Mouse (Mus musculus) hindbrain, embryonic 14.5 days (tissue): ENCODE results near the gene 2210016L21Rik. TPM values are rescaled to one million over a fixed set of nuclear protein-coding genes. Genes with fewer than 3 reads are reported as not detected.

Experiments
- ATAC-seq: fragments of 200-750 bp; cut with Nextera tagmentation; 2 replicates; pipeline ENCODE4 v1.8.0; 2017; ENCODE audit warnings: moderate number of reproducible peaks, mild to moderate bottlenecking, moderate TSS enrichment, moderate library complexity; ENCODE audit not compliant: low FRiP score
- DNase-seq: peaks from one replicate; pipeline ENCODE4 v3.0.0-alpha.2; 2015; ENCODE audit warnings: low spot score
- H3K27ac ChIP-seq: fragments of 300-500 bp; sonication (generic); 2 replicates; pipeline ENCODE4 v1.5.1; 2014; ENCODE audit warnings: mild to moderate bottlenecking, moderate library complexity
- H3K27me3 ChIP-seq: fragments of 300-500 bp; sonication (generic); 2 replicates; pipeline ENCODE4 v1.6.1; 2014; ENCODE audit warnings: mild to moderate bottlenecking, low read length, mixed read lengths; ENCODE audit not compliant: control insufficient read depth, insufficient read depth
- H3K36me3 ChIP-seq: fragments of 300-500 bp; sonication (generic); replicated peaks from 2 replicates; pipeline ENCODE4 v1.6.1; 2014; ENCODE audit not compliant: control insufficient read depth, insufficient read depth
- H3K4me1 ChIP-seq: fragments of 300-500 bp; sonication (generic); replicated peaks from 2 replicates; pipeline ENCODE4 v1.6.1; 2014; ENCODE audit warnings: antibody characterized with exemption, low read length, mixed read lengths; ENCODE audit not compliant: control insufficient read depth, insufficient read depth
- H3K4me2 ChIP-seq: fragments of 300-500 bp; sonication (generic); replicated peaks from 2 replicates; pipeline ENCODE4 v1.6.1; 2014; ENCODE audit warnings: mild to moderate bottlenecking, moderate library complexity
- H3K4me3 ChIP-seq: fragments of 300-500 bp; sonication (generic); replicated peaks from 2 replicates; pipeline ENCODE4 v1.5.1; 2014; ENCODE audit warnings: mild to moderate bottlenecking, low read length
- H3K9ac ChIP-seq: fragments of 300-500 bp; sonication (generic); 2 replicates; pipeline ENCODE4 v1.6.1; 2014
- H3K9me3 ChIP-seq: fragments of 300-500 bp; sonication (generic); 2 replicates; pipeline ENCODE4 v1.6.1; 2016; ENCODE audit warnings: low read length; ENCODE audit not compliant: control insufficient read depth
- WGBS: fragments of 180-500 bp; shearing (Covaris S2); extraction: QIAGEN DNeasy Blood & Tissue Kit; methylation state at CpG from one replicate; pipeline ENCODE4 v1.1.7; 2014; 5-methylcytosine and 5-hydroxymethylcytosine counted together
- polyA plus RNA-seq: library from polyadenylated mRNA; unstranded; fragments of >200 nt; fragmentation: Nextera tagmentation; extraction: Ambion mirVana; gene quantifications from 2 replicates; pipeline ENCODE4 v1.2.1, GENCODE M21; 2014

The 2210016L21Rik gene
- polyA plus RNA-seq, 1 experiment from 2014 or later, result 135 TPM

DNA sequence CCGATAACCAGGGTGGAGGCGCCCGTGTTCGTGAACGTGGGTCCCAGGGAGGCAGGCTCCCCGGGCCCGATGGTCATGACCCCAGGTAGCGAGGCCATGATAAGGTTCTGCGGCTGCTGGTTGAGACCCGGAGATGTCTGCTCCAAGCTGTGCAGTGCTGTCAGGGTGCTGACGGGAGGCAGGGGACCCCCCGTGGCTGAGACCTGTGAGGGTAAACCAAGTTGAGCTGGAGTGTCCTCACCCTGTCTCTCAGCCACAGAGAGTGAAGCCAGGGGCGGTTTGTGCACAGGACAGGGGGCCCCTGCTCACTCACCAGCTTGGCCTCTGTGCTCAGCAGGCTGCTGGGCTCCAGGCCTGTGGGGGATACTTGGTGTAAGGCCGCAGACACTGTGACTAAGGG, 11.4 kb downstream of the 2210016L21Rik start:
- Histone ChIP-seq H3K9ac (no peak overlapping the region), H3K27ac (no peak overlapping the region), H3K36me3 (peaks cover 20% of the 10 kb centered on the region), H3K4me2 (no peak overlapping the region), H3K4me1 (no peaks in the 10 kb centered on the region), H3K27me3 (no peaks in the 10 kb centered on the region), H3K4me3 (no peak overlapping the region), H3K9me3 (no peaks in the 10 kb centered on the region)
- no peak for ATAC-seq
- no peak for DNase-seq
- 90% methylated on average over 14 of the region's 14 CpGs for WGBS

DNA sequence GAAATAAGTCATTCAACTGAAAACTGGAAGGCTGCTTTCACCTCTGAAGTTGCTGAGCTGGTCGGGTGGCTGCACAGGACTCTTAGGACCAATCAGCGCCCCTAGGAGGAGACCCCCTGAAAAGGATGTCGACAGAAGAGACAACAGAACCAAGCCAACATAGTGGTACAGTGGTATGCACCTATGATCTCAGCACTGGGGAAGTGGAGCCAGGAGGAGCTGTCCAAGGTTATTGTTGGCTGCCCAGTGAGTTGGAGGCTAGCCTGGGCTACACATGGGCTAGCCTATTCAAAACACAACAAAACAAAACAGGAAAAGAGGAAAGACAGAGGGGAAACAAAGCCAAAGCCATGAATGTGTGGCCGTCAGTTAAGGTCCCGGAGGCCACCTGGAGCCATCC, 16.1 kb downstream of the 2210016L21Rik start:
- Histone ChIP-seq H3K4me1 (no peaks in the 10 kb centered on the region), H3K27me3 (no peaks in the 10 kb centered on the region), H3K9me3 (no peaks in the 10 kb centered on the region), H3K4me3 (no peak overlapping the region), H3K9ac (no peak overlapping the region), H3K36me3 (no peaks in the 10 kb centered on the region), H3K27ac (no peak overlapping the region), H3K4me2 (no peak overlapping the region)
- ATAC-seq (no peak), DNase-seq (no peak)
- 86% methylated on average over 5 of the region's 5 CpGs for WGBS

DNA sequence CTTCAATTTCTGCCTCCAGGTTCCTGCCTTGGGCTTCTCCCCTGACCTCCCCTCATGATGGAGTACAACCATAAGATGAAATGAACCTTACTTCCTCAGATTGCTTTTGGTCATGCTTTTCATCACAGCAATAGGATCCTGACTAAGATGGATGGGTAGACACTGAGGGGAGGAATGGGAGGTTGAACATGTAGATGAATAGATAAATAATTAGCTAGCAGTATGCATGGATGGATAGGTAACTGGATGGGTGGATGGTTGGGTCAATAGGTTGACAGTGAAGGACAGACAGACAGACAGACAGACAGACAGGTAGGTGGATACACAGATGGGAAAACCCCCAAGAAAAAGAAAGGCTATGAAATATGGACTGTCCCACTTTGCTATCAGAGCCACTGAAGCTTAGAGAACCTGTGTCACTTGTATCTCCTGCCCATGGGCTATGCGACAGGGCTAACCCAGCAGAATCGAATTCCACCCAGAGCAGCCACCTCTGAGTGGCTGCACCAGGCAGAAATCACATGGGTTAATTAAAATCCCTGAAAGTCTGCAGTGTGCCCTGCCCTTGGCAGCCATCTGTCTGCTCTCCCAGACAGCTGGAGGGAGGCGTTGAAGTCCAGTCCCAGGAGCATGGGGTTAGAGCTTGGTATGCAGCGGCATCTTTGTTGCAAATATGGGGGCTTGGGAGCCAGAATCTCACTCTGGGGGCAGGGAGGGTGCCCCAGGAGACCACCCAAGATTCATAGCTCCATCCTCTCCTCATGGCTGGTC, 19.8 kb downstream of the 2210016L21Rik start:
- ATAC-seq (no peak), DNase-seq (no peak)
- no peak overlapping the region for H3K4me2 ChIP-seq
- no peaks in the 10 kb centered on the region for H3K36me3 ChIP-seq
- H3K27ac ChIP-seq, result no peak overlapping the region
- WGBS, result 30% methylated on average over 4 of the region's 4 CpGs
- H3K9me3 ChIP-seq, result no peaks in the 10 kb centered on the region
- no peak overlapping the region for H3K9ac ChIP-seq
- no peak overlapping the region for H3K4me3 ChIP-seq
- no peaks in the 10 kb centered on the region for H3K4me1 ChIP-seq
- no peaks in the 10 kb centered on the region for H3K27me3 ChIP-seq

DNA sequence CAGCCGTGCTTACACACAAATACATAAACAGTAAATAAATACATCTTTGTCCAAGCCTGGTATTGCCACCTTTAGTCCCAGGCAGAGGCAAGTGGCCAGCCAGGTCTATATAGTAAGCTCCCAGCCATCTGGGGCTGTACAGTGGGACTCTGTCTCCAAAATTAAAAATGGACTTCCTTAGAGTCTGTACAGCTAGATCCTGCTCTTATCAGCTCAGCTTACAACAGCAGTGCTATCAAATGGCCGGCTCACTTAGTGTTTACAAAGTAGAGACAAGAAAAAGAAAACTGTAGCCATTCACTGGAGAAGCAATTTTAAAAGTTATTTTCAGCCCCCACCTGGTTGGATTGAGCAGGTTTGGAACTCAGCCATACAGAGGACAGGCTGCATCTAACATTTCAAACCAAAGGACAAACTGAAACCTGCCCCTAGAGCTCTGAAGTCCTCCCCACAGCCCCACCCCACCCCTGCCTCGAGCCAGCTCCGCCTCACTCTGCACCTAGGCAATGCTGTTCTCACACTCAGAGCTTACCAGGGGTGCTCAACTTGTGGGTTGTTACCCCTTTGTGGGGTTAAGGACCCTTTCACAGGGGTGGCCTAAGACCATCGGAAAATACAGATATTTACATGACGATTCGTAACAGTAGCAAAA, 22.5 kb downstream of the 2210016L21Rik start:
- WGBS, result 75% methylated on average over 7 of the region's 7 CpGs
- DNase-seq, result no peak
- H3K27me3 ChIP-seq, result peaks cover 12% of the 10 kb centered on the region; the same call in 1 of the 2 replicates
- H3K4me3 ChIP-seq, result no peak overlapping the region
- H3K9me3 ChIP-seq, result no peaks in the 10 kb centered on the region
- ATAC-seq, result no peak
- H3K4me1 ChIP-seq, result no peaks in the 10 kb centered on the region
- H3K36me3 ChIP-seq, result no peaks in the 10 kb centered on the region
- H3K9ac ChIP-seq, result no peak overlapping the region
- H3K27ac ChIP-seq, result no peak overlapping the region
- no peak overlapping the region for H3K4me2 ChIP-seq

DNA sequence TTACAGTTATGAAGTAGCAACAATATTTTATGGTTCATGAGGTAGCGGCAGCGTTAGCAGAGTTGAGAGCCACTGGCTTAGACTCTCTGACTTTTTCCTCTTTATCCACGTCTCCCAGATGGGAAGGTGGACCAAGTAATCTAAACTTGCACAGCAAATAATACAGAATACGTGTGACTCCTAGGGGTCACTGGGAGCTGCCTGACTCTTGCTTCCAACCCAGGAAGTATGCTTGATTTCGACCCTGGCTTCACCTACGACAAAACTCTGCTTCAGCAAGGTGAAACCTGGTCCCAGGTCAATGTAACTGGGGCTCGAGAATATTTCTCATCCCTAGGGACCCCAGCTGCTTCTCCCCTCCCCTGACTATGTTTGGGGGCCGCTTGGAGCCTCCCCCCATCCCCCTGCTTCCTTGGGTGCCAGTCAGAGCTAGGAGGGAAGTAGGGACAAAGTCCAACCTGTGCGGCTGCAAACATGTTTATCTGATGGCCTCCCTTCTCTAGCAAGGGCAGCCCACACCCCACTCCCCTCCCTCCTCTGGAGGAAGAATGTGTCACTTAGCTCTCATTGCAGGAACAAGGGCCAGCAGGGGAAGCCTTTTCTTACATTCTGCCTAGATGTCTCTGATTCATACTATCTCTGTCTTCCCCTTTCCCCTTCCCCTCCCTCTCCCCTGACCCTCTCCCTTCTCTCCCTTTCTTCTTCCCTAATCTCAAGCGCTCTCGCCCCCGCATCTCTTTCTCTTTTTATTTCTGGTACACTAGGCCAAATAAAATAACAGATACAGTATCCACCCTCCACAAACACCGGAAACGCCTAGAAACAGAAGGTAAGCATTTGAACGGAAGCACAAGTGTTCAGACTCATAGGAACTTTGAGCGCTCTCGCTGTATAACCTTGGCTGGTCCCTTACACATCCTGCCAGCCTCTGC, 23.3 kb downstream of the 2210016L21Rik start:
- H3K27ac ChIP-seq, result no peak overlapping the region
- H3K9me3 ChIP-seq, result no peaks in the 10 kb centered on the region
- peaks cover 12% of the 10 kb centered on the region; the same call in 1 of the 2 replicates for H3K27me3 ChIP-seq
- H3K9ac ChIP-seq, result no peak overlapping the region
- no peak overlapping the region for H3K4me2 ChIP-seq
- WGBS, result 70% methylated on average over 17 of the region's 17 CpGs
- DNase-seq (no peak), ATAC-seq (no peak)
- H3K36me3 ChIP-seq, result no peaks in the 10 kb centered on the region
- H3K4me1 ChIP-seq, result no peaks in the 10 kb centered on the region
- no peak overlapping the region for H3K4me3 ChIP-seq

DNA sequence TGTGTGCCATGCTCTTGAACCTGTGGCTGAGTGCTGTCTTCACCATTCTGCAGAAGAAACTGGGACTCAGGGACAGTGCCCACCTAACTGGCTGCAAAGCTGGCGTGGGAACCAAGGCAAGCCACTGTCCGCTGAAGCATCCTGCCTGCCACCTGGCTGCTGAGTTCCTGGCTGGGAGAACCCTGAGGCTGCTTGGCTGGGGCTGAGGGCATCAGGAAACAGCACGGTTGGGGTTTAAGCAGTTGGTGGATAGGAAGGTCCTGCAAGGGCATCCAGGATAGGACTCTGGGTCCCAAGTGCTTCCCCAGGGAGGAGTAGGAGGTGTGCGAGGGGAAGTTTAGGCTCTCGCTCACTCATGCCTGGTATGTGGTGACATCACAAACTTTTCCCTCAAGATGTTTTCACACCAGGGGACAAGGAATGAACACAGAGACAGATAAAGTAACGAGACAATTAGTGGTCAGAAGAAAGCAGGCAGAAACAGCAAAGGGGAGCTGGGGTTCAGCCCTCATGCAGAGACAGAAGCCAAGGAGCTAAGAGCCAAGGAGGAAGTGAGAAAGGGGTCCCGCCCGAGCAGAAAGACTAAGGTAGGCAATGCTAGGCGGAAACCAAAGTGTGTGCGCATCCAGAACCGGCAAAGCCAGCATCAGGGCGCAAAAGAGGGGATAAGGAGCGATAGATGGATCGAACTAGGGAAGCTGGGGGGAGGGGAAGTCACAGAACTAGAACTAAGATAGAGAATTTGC, 25.7 kb downstream of the 2210016L21Rik start:
- H3K27me3 ChIP-seq, result peaks cover 12% of the 10 kb centered on the region; the same call in 1 of the 2 replicates
- no peak for DNase-seq
- 36% methylated on average over 14 of the region's 14 CpGs for WGBS
- H3K9ac ChIP-seq, result no peak overlapping the region
- H3K4me2 ChIP-seq, result no peak overlapping the region
- no peak overlapping the region for H3K27ac ChIP-seq
- no peaks in the 10 kb centered on the region for H3K9me3 ChIP-seq
- no peaks in the 10 kb centered on the region for H3K36me3 ChIP-seq
- H3K4me3 ChIP-seq, result no peak overlapping the region
- H3K4me1 ChIP-seq, result no peaks in the 10 kb centered on the region
- no peak for ATAC-seq

DNA sequence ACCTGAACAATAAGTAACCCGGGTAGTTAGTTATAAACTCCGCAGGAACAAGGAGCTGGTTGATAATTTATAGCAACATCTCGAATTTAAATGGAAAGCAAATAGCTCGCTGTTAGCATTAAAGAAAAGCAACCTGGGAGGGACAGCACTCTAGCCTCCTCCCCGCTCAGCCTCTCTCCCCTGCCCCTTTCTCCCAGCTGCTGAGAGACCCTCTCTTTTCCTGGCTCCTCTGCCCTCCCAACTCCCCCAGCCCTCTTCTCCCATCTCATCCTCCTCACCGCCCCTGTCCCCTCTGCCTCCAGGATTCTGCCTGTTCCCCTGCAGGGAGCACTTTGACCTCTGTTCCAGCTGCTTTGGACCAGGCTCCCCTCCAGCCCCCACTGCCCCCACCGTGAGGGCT, 26.7 kb downstream of the 2210016L21Rik start:
- Histone ChIP-seq H3K4me1 (no peaks in the 10 kb centered on the region), H3K4me2 (no peak overlapping the region), H3K4me3 (no peak overlapping the region), H3K27me3 (peaks cover 12% of the 10 kb centered on the region; the same call in 1 of the 2 replicates), H3K36me3 (no peaks in the 10 kb centered on the region), H3K27ac (no peak overlapping the region), H3K9me3 (no peaks in the 10 kb centered on the region), H3K9ac (no peak overlapping the region)
- no peak for ATAC-seq
- no peak for DNase-seq
- WGBS, result 16% methylated on average over 7 of the region's 7 CpGs

DNA sequence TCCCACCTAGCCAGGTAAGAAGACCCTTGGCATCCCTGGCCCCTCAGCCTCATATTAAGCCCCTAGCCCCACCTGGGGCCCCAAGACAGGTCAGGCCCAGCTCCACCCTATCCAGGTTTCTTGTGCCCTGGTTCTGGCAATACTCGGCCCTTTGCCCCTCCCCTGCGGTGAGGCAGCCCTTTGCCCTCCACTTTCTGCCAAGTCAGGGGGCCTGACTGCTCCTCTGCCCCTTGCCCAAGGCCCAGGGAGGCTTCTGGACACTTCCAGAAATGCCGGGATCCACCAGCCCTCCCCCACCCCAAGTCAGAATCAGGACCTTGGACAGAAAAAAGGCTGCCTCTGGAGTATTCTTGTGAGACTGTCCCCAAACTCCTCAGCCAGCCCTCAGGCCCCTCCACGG, 27.1 kb downstream of the 2210016L21Rik start:
- ATAC-seq (no peak), DNase-seq (no peak)
- no peak overlapping the region for H3K4me2 ChIP-seq
- no peak overlapping the region for H3K27ac ChIP-seq
- H3K9me3 ChIP-seq, result no peaks in the 10 kb centered on the region
- H3K4me1 ChIP-seq, result no peaks in the 10 kb centered on the region
- 17% methylated on average over 4 of the region's 4 CpGs for WGBS
- H3K4me3 ChIP-seq, result no peak overlapping the region
- peaks cover 12% of the 10 kb centered on the region; the same call in 1 of the 2 replicates for H3K27me3 ChIP-seq
- no peaks in the 10 kb centered on the region for H3K36me3 ChIP-seq
- no peak overlapping the region for H3K9ac ChIP-seq
